Mouse (Mus musculus): ENCODE data around the gene Tmem108.
"Not testable (repeated sequence)": the region's sequence is repeated elsewhere in the genome, so short reads cannot be mapped to it uniquely, and the experiment has no call there.

Tmem108 gene

DNA sequence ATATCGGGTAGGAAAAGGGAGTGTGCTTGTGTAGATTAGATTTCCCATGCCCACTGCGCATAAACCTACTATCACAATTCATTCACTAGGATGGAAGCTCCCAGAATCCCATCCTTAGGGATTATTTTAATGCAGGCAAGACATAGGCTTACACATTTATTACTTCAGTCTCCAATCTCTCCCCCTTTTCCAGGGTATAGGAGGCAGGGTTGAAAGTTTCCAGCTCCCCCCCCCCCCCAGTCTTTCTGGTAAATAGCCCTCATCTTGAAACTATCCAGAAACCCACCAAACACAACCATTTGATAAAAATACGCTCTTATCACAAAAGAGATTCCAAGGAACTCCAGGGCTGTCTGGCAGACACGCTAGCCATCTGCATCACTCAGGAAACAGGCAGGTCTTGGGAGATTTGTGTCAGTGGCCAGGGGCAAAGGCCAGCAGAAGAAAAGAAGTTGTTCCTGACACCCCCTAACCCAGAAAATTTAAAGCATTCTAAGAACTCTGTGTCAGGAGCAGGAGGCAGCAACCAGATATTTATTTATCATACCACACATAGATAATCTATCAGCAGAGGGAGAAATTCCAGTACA, 79.8 kb downstream of the Tmem108 start:
- DNase-seq (ENCODE audit: low spot score in 2 of 2): no peak

- DNase-seq (ENCODE audit: low spot score in 2 of 2): no peak
Measured at GRCm38 (mm10) chr9:103679234-103679633, 82.4 kb downstream of the Tmem108 start.

GRCm38 (mm10) chr9:103678531-103679060, 83.0 kb downstream of the Tmem108 start:
- no peak for DNase-seq (ENCODE audit: low spot score in 2 of 2)

DNA sequence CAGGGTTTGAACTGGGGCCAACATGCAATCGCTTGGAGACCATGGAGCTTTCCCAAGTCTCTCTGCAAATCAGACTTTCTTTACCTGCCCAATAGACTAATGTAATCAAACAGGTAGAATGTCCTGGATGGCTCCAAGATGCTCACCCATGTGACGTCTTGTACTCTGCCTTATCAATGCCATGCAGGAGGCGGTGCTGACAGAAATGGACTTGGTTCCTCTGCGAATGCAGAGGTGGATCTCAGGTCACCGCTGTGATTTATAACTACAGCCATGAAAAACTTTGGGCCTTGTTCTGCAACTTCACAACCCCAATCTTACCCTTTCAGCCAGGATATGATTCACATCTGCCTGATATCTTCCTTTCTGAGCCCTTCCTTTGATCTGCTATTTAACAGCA, 83.8 kb downstream of the Tmem108 start:
- no peak for DNase-seq (ENCODE audit: low spot score in 2 of 2)

- DNase-seq (ENCODE audit: low spot score in 2 of 2): no peak
Measured at GRCm38 (mm10) chr9:103675721-103676480, 85.7 kb downstream of the Tmem108 start.

DNA sequence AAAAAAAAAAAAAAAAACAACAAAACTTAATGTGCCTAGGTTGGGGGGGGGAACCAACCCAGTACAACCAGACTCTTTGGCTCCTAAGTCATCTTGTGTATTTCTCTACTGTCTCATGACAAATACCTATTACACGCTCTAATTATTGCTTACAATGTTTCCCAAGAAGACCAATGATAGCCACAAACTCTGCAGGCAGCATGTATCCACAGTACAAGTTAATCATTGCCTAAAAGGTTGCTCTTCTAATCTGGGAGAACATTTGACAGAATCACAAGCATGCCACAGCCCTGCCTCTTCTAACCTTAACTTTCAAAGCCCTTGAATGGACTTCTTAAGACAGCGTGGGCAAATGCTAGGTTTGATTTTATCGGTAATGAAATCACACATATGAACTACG, 88.8 kb downstream of the Tmem108 start:
- no peak for DNase-seq (ENCODE audit: low spot score in 2 of 2)

GRCm38 (mm10) chr9:103670592-103671113, 91.0 kb downstream of the Tmem108 start:
- DNase-seq (ENCODE audit: low spot score in 2 of 2): not testable (repeated sequence)

DNA sequence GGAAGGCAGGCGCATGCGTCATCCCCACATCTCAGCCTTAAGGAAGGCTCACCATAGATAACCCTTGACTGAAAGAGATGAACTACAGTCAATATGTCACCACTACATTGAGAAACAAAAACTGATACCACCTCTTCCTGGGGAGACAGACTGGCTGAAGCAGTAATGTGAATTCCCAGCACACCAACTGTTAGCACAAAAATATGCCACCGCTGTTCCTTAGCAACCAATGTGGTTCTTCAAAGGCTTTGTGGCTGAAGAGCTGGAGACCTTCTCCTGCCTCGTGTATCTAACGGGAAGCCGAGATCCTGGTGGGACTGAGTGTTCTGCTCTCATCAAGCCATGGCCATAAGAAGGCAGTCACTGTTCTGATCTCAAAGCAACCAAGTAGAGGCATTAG, 92.8 kb downstream of the Tmem108 start:
- no peak for DNase-seq (ENCODE audit: low spot score in 2 of 2)

GRCm38 (mm10) chr9:103665817-103666216, 95.8 kb downstream of the Tmem108 start:
- no peak for DNase-seq (ENCODE audit: low spot score in 2 of 2)

GRCm38 (mm10) chr9:103664151-103664550, 97.5 kb downstream of the Tmem108 start:
- no peak for DNase-seq (ENCODE audit: low spot score in 2 of 2)

GRCm38 (mm10) chr9:103661873-103662272, 99.8 kb downstream of the Tmem108 start:
- no peak for DNase-seq (ENCODE audit: low spot score in 2 of 2)

GRCm38 (mm10) chr9:103657981-103658380, 103.7 kb downstream of the Tmem108 start:
- no peak for DNase-seq (ENCODE audit: low spot score in 2 of 2)

DNA sequence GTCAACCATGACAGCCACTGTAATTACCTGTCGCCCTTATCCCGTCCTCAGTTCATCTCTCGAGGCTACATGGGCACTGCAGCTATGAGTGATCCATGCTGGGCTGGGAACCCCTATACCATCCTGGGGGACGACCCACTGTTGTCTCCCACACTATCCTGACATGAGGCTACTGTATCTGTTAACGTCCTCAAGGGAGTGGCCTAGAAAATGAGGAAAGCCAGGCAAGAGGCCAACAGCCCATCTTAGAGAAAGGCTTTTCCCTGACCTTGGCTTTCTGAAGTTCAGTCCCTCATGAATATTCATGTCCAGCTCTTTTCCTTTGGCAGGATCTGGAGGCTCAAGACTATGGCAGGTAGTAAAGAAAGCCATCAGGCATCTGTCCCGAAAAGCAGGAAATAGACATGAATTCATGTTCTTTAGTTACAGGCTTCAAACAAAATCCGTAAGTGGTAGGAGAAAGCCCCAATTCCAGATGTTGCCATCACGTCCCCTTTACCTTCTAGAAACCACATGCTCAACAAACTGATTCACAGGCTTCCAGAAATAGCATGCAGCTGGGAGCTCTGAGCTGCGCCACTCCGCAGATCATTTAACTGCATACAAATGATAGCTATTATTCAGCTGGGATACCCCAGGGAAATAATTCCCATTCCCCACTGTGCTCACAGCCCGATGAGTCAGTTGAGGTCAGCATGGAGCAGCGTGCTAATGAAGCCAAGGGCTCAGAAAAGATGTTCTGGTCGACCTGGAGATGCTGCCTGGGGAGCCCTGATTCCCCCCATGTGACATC, 104.3 kb downstream of the Tmem108 start:
- peak in 1 of 2 experiments; percentile 27 for DNase-seq (ENCODE audit: low spot score in 2 of 2)

DNA sequence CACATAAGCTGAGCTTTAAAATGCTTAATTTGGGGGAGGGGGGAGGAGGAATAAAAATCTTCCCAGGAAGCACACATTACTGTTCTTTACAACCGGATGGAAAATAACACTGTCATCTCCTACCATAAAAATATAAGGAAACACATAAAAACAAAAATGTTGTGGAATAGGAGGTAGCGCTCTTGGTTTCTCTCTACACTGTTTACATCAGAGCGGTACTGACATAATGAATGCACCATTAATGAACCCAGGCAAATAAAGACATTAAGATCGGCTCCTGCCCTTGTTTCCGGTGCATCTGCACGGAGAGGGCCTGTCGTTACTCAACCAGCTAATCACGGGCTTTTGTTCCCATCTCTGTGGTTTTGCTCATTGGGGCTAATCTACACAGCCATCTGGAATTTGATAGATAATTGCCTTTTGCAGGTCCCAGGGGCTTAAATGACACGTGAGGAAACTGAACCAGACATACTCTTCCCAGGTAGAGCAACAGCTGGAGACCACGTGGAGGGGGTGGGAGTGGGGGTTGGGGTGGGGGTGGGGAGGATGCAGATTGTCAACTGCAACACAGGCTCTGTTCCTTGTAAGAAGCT, 107.5 kb downstream of the Tmem108 start:
- DNase-seq (ENCODE audit: low spot score in 2 of 2): no peak

DNA sequence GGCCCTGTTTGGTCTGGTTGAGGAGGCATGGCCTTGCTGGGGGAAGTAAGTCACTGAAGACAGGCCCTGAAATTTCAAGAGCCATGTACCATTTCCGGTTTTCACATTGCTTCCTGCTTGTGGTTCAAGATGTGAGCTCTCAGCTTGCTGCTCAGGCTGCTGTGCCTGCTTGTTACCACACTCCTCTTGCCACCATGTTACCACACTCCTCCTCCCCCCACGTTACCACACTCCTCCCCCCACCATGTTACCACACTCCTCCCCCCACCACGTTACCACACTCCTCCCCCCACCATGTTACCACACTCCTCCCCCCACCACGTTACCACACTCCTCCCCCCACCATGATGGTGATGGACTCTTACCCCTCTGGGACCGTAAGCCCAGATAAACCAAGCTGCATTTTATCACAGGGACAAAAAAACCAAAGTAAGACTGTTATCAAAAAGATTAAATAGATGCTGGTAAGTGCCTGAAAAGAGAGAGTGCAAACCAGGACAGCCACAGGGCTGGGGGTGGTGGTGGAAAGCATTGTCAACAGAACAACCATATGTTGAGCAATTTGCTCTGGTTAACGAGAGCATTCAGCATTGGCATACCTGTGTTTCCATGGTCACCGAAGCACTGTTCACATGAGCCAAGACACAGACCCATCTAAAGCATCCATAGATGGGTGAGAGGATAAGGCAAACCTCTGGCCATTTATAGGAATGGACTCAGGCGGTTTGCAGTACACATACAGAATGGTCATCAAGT, 109.3 kb downstream of the Tmem108 start:
- no peak for DNase-seq (ENCODE audit: low spot score in 2 of 2)

DNA sequence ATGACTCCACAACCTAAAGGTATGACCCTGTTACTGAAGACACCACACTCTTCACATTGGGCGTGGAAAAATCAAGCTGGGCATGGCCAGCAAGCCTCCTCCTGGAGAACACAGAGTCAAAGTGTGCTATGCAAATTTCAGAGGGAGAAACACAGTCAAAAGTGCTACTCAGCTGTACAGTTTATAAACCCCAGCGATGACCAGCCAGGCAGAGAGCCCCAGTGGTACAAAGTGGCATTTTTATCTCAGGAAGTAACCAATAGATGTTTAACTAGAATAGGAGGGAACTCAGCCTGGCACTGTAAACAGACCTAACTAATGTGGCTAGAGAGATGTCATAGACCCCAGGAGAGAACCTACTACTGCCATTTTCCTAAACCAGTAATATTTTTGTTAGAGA, 115.0 kb downstream of the Tmem108 start:
- no peak for DNase-seq (ENCODE audit: low spot score in 2 of 2)

DNA sequence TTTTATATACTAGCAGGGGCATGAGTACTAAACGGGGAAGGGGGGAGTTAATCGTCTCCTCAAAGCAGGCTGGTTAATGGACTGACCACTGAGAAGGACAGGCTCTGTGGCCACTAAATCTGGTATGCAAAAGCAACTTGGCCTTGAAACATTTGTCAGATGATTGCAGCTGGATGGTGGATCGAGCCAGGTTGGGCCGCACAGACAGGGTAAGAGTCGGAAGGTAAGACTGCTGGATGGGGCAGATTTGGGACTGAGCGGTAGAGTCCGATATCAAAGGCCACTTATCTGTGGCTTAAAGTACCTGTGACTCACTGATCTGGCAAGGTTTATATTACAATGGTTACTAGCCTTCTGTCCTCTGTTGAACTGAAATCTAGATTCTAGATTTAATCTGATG, 115.9 kb downstream of the Tmem108 start:
- no peak for DNase-seq (ENCODE audit: low spot score in 2 of 2)

DNA sequence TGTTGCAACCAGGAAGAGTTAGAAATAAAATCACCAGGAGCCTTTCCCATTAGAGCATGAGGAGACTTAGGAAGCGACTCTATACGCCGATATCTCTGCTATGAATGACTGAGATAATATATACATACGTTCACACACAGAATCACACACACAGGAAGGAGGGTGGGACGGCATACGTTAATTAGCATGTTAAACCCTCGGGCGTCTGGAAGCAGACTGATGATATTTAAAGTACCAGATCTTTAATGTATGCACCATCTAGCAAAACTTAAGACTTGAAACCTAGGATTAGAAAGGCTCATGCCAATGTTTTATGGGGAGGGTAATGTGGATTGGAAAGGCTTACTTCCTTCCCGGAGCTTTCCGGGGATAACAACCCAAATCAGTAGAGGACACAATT, 119.3 kb downstream of the Tmem108 start:
- no peak for DNase-seq (ENCODE audit: low spot score in 2 of 2)

DNA sequence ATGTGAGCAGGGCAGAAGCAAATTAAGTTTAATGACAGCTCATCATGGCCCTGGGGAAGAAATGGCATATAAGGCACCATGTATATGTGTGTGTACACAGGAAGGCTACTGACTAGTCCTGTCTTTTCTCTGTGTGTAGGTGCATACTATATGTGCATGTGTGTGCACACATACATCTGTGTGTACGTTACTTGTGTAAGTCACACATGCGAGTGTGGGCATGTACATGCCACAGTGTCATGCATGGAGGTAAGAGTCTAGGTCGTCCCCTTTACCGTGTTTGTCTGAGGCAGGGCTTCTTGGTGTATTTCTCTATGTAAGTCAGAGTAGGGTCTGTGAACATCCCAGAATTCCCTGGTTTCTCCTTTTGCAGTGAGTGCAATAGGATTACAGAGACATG, 120.3 kb downstream of the Tmem108 start:
- DNase-seq (ENCODE audit: low spot score in 2 of 2): no peak

- no peak for DNase-seq (ENCODE audit: low spot score in 2 of 2)
Measured at GRCm38 (mm10) chr9:103639413-103639812, 122.2 kb downstream of the Tmem108 start.

- DNase-seq (ENCODE audit: low spot score in 2 of 2): no peak
Measured at GRCm38 (mm10) chr9:103637451-103637850, 124.2 kb downstream of the Tmem108 start.

Data from frontal cortex, postnatal 10 days (tissue).